Mouse (Mus musculus): ENCODE measurements around the gene Fryl. TPM values are rescaled to one million over a fixed set of nuclear protein-coding genes. Genes with fewer than 3 reads are reported as not detected.

Gene Fryl
- polyA plus RNA-seq, 1 experiment: 157 TPM

- H3K4me3 ChIP-seq (replicated peaks; ENCODE audit: control insufficient read depth, low read depth, low read length): no peak overlapping the region
- no peak for TF ChIP-seq POLR2A (IDR thresholded peaks at IDR 0.05; ENCODE audit: borderline replicate concordance, control insufficient read depth, low read depth, low read length)
- no peak for TF ChIP-seq CTCF (IDR thresholded peaks at IDR 0.05; ENCODE audit: control insufficient read depth, insufficient read depth, low read length)
- no peak overlapping the region for H3K27ac ChIP-seq (ENCODE audit: control insufficient read depth, insufficient read depth, low read depth, low read length, poor library complexity)
- WGBS: 70% methylated on average over 5 of the region's 5 CpGs
- no peaks in the 10 kb centered on the region for H3K4me1 ChIP-seq (ENCODE audit: control insufficient read depth, insufficient read depth, low read length)
Measured at GRCm38 (mm10) chr5:73168769-73169272, 87.6 kb downstream of the Fryl start.

DNA sequence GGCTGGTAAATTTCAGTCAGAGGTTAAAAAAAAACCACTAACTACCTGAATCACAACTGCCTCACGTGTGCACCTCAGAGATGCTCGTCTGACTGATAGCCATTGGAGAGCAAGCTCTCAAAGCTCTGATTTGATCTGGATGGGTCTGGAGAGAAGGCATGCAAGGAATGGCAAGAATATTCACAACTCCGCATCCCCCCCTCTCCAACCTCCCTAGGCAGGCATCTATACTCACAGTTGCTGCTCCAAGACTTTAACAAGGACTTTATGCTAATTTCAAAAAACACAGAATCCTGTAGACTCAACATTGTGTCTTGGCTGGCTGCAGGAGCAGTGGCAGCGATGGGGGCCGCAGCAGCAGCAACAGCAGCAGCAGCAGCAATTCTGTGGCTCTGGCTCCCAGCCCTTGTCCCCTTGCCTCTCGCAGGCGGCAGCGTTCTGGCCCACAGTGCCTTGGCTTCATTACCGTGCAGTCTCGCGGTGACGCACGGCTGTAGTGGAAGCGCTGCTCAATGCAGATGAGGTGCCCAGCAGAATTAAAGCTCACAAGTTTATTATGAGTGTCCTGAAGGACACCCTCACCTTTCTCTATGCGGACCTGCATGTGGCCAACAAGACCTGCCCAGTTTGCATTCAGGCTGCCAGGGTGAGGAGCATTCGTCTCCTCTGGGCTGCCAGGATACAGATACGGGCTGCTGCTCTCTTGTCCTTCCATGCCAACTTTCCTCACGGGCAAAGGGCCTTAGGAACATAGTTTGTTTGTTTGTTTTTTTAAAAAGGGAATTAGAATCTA lies 88.2 kb downstream of the Fryl start:
- Histone ChIP-seq H3K4me1 (ENCODE audit: control insufficient read depth, insufficient read depth, low read length) (no peaks in the 10 kb centered on the region), H3K4me3 (replicated peaks; ENCODE audit: control insufficient read depth, low read depth, low read length) (no peak overlapping the region), H3K27ac (ENCODE audit: control insufficient read depth, insufficient read depth, low read depth, low read length, poor library complexity) (no peak overlapping the region)
- no peak for TF ChIP-seq POLR2A (IDR thresholded peaks at IDR 0.05; ENCODE audit: borderline replicate concordance, control insufficient read depth, low read depth, low read length)
- TF ChIP-seq CTCF (IDR thresholded peaks at IDR 0.05; ENCODE audit: control insufficient read depth, insufficient read depth, low read length): no peak
- WGBS: 92% methylated on average over 18 of the region's 18 CpGs

GRCm38 (mm10) chr5:73163970-73164369 lies 92.4 kb downstream of the Fryl start:
- WGBS: 91% methylated on average over 6 of the region's 6 CpGs
- H3K4me1 ChIP-seq (ENCODE audit: control insufficient read depth, insufficient read depth, low read length): no peaks in the 10 kb centered on the region
- H3K4me3 ChIP-seq (replicated peaks; ENCODE audit: control insufficient read depth, low read depth, low read length): no peak overlapping the region
- TF ChIP-seq POLR2A (IDR thresholded peaks at IDR 0.05; ENCODE audit: borderline replicate concordance, control insufficient read depth, low read depth, low read length) (no peak), CTCF (IDR thresholded peaks at IDR 0.05; ENCODE audit: control insufficient read depth, insufficient read depth, low read length) (no peak)
- no peak overlapping the region for H3K27ac ChIP-seq (ENCODE audit: control insufficient read depth, insufficient read depth, low read depth, low read length, poor library complexity)

- Histone ChIP-seq H3K4me1 (ENCODE audit: control insufficient read depth, insufficient read depth, low read length) (no peaks in the 10 kb centered on the region), H3K27ac (ENCODE audit: control insufficient read depth, insufficient read depth, low read depth, low read length, poor library complexity) (no peak overlapping the region), H3K4me3 (replicated peaks; ENCODE audit: control insufficient read depth, low read depth, low read length) (no peak overlapping the region)
- WGBS: 89% methylated on average over 2 of the region's 2 CpGs
- TF ChIP-seq POLR2A (IDR thresholded peaks at IDR 0.05; ENCODE audit: borderline replicate concordance, control insufficient read depth, low read depth, low read length) (no peak), CTCF (IDR thresholded peaks at IDR 0.05; ENCODE audit: control insufficient read depth, insufficient read depth, low read length) (no peak)
Measured at GRCm38 (mm10) chr5:73162492-73162891, 93.9 kb downstream of the Fryl start.

DNA sequence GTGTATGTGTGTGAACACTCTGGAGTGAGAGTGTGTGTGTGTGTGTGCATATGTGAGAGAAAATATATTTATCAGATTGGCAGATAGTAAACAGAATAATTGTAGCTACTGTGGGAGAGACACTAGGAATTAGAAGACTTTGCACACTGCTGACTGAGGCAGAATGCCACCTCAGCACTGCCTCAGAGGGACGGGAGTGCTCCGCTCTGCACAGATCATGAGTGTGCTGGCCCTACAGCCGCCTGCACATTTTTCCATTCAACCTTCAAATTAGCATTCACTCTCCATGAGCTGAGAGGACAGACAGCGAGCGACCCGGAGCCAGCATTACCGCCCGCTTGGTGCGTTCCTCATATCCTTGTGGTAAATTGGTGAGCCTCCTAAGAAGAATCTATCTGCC lies 96.0 kb downstream of the Fryl start:
- H3K4me1 ChIP-seq (ENCODE audit: control insufficient read depth, insufficient read depth, low read length): no peaks in the 10 kb centered on the region
- WGBS: 97% methylated on average over 9 of the region's 9 CpGs
- H3K27ac ChIP-seq (ENCODE audit: control insufficient read depth, insufficient read depth, low read depth, low read length, poor library complexity): no peak overlapping the region
- H3K4me3 ChIP-seq (replicated peaks; ENCODE audit: control insufficient read depth, low read depth, low read length): no peak overlapping the region
- TF ChIP-seq POLR2A (IDR thresholded peaks at IDR 0.05; ENCODE audit: borderline replicate concordance, control insufficient read depth, low read depth, low read length) (no peak), CTCF (IDR thresholded peaks at IDR 0.05; ENCODE audit: control insufficient read depth, insufficient read depth, low read length) (no peak)

DNA sequence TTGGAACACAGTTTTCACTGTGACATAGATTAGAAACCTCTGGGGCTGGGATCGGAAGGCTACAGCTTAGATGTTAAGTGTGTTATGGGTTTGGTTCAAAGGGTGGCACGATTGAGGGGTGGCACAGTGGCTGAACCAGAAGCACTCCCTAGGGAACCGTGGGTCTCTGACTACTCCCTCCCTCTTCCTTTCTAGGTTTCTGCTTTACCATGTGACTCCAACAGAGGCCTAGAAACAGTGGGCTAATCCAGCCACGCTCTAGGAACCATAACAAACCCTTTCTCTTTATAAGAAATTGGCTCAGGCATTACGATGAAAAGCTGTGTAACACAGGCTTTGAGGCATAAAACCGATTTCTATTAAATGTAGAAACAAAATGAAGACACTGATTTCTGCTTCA lies 98.9 kb downstream of the Fryl start:
- no peak overlapping the region for H3K27ac ChIP-seq (ENCODE audit: control insufficient read depth, insufficient read depth, low read depth, low read length, poor library complexity)
- H3K4me3 ChIP-seq (replicated peaks; ENCODE audit: control insufficient read depth, low read depth, low read length): no peak overlapping the region
- H3K4me1 ChIP-seq (ENCODE audit: control insufficient read depth, insufficient read depth, low read length): no peaks in the 10 kb centered on the region
- 66% methylated on average over 6 of the region's 6 CpGs for WGBS
- no peak for TF ChIP-seq POLR2A (IDR thresholded peaks at IDR 0.05; ENCODE audit: borderline replicate concordance, control insufficient read depth, low read depth, low read length)
- TF ChIP-seq CTCF (IDR thresholded peaks at IDR 0.05; ENCODE audit: control insufficient read depth, insufficient read depth, low read length): no peak

DNA sequence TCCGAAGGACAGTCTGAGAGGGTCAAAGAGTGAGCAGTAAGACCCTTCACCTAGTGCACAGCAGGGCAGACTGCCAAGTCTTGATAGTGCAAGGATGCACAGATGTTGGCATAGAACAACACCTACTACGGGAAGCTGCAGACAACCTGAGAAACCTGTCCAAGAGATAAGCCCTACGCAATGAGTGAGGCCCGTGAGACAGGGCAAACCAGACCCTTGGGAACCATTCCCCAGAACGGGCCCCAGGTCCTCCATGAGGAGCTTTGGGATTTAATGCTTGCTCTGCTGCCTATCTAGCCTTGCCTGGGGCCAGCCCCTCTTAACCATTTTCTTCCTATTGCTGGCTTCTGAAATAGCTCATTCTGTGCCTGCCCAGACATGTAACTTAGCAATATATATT lies 99.4 kb downstream of the Fryl start:
- no peak overlapping the region for H3K27ac ChIP-seq (ENCODE audit: control insufficient read depth, insufficient read depth, low read depth, low read length, poor library complexity)
- no peaks in the 10 kb centered on the region for H3K4me1 ChIP-seq (ENCODE audit: control insufficient read depth, insufficient read depth, low read length)
- no peak overlapping the region for H3K4me3 ChIP-seq (replicated peaks; ENCODE audit: control insufficient read depth, low read depth, low read length)
- WGBS: 80% methylated on average over 5 of the region's 5 CpGs
- no peak for TF ChIP-seq CTCF (IDR thresholded peaks at IDR 0.05; ENCODE audit: control insufficient read depth, insufficient read depth, low read length)
- no peak for TF ChIP-seq POLR2A (IDR thresholded peaks at IDR 0.05; ENCODE audit: borderline replicate concordance, control insufficient read depth, low read depth, low read length)

- TF ChIP-seq POLR2A (IDR thresholded peaks at IDR 0.05; ENCODE audit: borderline replicate concordance, control insufficient read depth, low read depth, low read length) (no peak), CTCF (IDR thresholded peaks at IDR 0.05; ENCODE audit: control insufficient read depth, insufficient read depth, low read length) (no peak)
- Histone ChIP-seq H3K27ac (ENCODE audit: control insufficient read depth, insufficient read depth, low read depth, low read length, poor library complexity) (no peak overlapping the region), H3K4me1 (ENCODE audit: control insufficient read depth, insufficient read depth, low read length) (no peaks in the 10 kb centered on the region), H3K4me3 (replicated peaks; ENCODE audit: control insufficient read depth, low read depth, low read length) (no peak overlapping the region)
- WGBS: 79% methylated on average over 15 of the region's 15 CpGs
Measured at GRCm38 (mm10) chr5:73156226-73156926, 100.0 kb downstream of the Fryl start.

All from bone marrow, adult 2 months (tissue).